Mouse (Mus musculus) heart, embryonic 10.5 days (tissue): ENCODE measurements at regions not wholly inside any gene's neighbourhood (a gene's known extent, or its start where the extent isn't known, plus 50 kb on each side); places are given as distances from the start of the nearest gene placed in this dataset.
A peak's percentile ranks its signal among the peaks of the same experiment; 100 is the strongest.

Experiments
- DNase-seq: peaks from one replicate; pipeline ENCODE4 v3.0.0-alpha.2; 2017; ENCODE audit warnings: low spot score
- H3K27ac ChIP-seq: fragments of 300-500 bp; sonication (generic); 2 replicates; pipeline ENCODE4 v1.5.1; 2016; ENCODE audit warnings: mild to moderate bottlenecking
- H3K27me3 ChIP-seq: fragments of 300-500 bp; sonication (generic); 2 replicates; pipeline ENCODE4 v1.6.1; 2016; ENCODE audit warnings: mild to moderate bottlenecking; ENCODE audit not compliant: poor library complexity, insufficient read depth, severe bottlenecking
- H3K36me3 ChIP-seq: fragments of 300-500 bp; sonication (generic); 2 replicates; pipeline ENCODE4 v1.6.1; 2016; ENCODE audit warnings: mild to moderate bottlenecking, moderate library complexity
- H3K4me1 ChIP-seq: fragments of 300-500 bp; sonication (generic); 2 replicates; pipeline ENCODE4 v1.6.1; 2016; ENCODE audit warnings: mild to moderate bottlenecking
- H3K4me3 ChIP-seq: fragments of 300-500 bp; sonication (generic); 2 replicates; pipeline ENCODE4 v1.5.1; 2016; ENCODE audit warnings: mild to moderate bottlenecking, moderate library complexity
- H3K9me3 ChIP-seq: fragments of 300-500 bp; sonication (generic); 2 replicates; pipeline ENCODE4 v1.6.1; 2016; ENCODE audit warnings: mild to moderate bottlenecking, moderate library complexity
- WGBS: fragments of 180-500 bp; shearing (Covaris S2); methylation state at CpG from one replicate; pipeline ENCODE4 v1.1.7; 2016; 5-methylcytosine and 5-hydroxymethylcytosine counted together

GRCm38 (mm10) chr8:77991050-77991449, 222.0 kb upstream of the Ttc29 start:
- DNase-seq = no peak
- Histone ChIP-seq H3K4me1 (0 out of 2 replicates have a peak, but pooled peaks cover 8% of the 10 kb centered on the region), H3K9me3 (no peaks in the 10 kb centered on the region), H3K27me3 (no peaks in the 10 kb centered on the region), H3K4me3 (no peak overlapping the region), H3K27ac (peak overlapping the region; percentile 62), H3K36me3 (no peaks in the 10 kb centered on the region)
- WGBS = 32% methylated on average over 4 of the region's 4 CpGs

- no peak for DNase-seq
- Histone ChIP-seq H3K9me3 (no peaks in the 10 kb centered on the region), H3K4me3 (no peak overlapping the region), H3K36me3 (no peaks in the 10 kb centered on the region), H3K27me3 (no peaks in the 10 kb centered on the region), H3K27ac (peak overlapping the region; percentile 22; the same call in 1 of the 2 replicates), H3K4me1 (peaks cover 10% of the 10 kb centered on the region)
- WGBS = 82% methylated on average over 3 of the region's 3 CpGs
Observed at GRCm38 (mm10) chr8:78000303-78000702, 212.8 kb upstream of the Ttc29 start.

- DNase-seq = no peak
- H3K4me1 ChIP-seq = peaks cover 10% of the 10 kb centered on the region
- H3K27ac ChIP-seq = peak overlapping the region; percentile 70
- H3K4me3 ChIP-seq = no peak overlapping the region
- H3K9me3 ChIP-seq = no peaks in the 10 kb centered on the region
- H3K27me3 ChIP-seq = no peaks in the 10 kb centered on the region
- WGBS = 35% methylated on average over 5 of the region's 5 CpGs
- H3K36me3 ChIP-seq = no peaks in the 10 kb centered on the region
Observed at GRCm38 (mm10) chr8:78001656-78002055, 211.4 kb upstream of the Ttc29 start.

- H3K9me3 ChIP-seq = no peaks in the 10 kb centered on the region
- DNase-seq = no peak
- peaks cover 10% of the 10 kb centered on the region for H3K4me1 ChIP-seq
- peak overlapping the region; percentile 70 for H3K27ac ChIP-seq
- no peaks in the 10 kb centered on the region for H3K27me3 ChIP-seq
- H3K36me3 ChIP-seq = no peaks in the 10 kb centered on the region
- WGBS = 34% methylated on average over 3 of the region's 3 CpGs
- H3K4me3 ChIP-seq = no peak overlapping the region
Observed at GRCm38 (mm10) chr8:78002071-78002470, 211.0 kb upstream of the Ttc29 start.

GRCm38 (mm10) chr8:78003888-78004543, 209.1 kb upstream of the Ttc29 start:
- no peak for DNase-seq
- peak overlapping the region; percentile 19; the same call in 1 of the 2 replicates for H3K27ac ChIP-seq
- no peak overlapping the region for H3K4me3 ChIP-seq
- 16% methylated on average over 10 of the region's 10 CpGs for WGBS
- no peaks in the 10 kb centered on the region for H3K27me3 ChIP-seq
- H3K4me1 ChIP-seq = peaks cover 10% of the 10 kb centered on the region
- H3K9me3 ChIP-seq = no peaks in the 10 kb centered on the region
- H3K36me3 ChIP-seq = no peaks in the 10 kb centered on the region

GRCm38 (mm10) chr8:78004891-78005290, 208.2 kb upstream of the Ttc29 start:
- no peak for DNase-seq
- Histone ChIP-seq H3K27ac (no peak overlapping the region), H3K36me3 (no peaks in the 10 kb centered on the region), H3K9me3 (no peaks in the 10 kb centered on the region), H3K27me3 (no peaks in the 10 kb centered on the region), H3K4me3 (no peak overlapping the region), H3K4me1 (peaks cover 10% of the 10 kb centered on the region)
- WGBS = 77% methylated on average over 12 of the region's 12 CpGs

- H3K4me1 ChIP-seq = no peaks in the 10 kb centered on the region
- no peaks in the 10 kb centered on the region for H3K27me3 ChIP-seq
- no peaks in the 10 kb centered on the region for H3K36me3 ChIP-seq
- DNase-seq = no peak
- no peak overlapping the region for H3K27ac ChIP-seq
- H3K4me3 ChIP-seq = no peak overlapping the region
- H3K9me3 ChIP-seq = 0 out of 2 replicates have a peak, but pooled peaks cover 3% of the 10 kb centered on the region
Observed at GRCm38 (mm10) chr8:78013101-78013500, 200.0 kb upstream of the Ttc29 start.

- peaks cover 12% of the 10 kb centered on the region; the same call in 1 of the 2 replicates for H3K4me1 ChIP-seq
- no peaks in the 10 kb centered on the region for H3K36me3 ChIP-seq
- no peak overlapping the region for H3K4me3 ChIP-seq
- no peak for DNase-seq
- no peak overlapping the region for H3K27ac ChIP-seq
- WGBS = 80% methylated on average over 4 of the region's 4 CpGs
- H3K9me3 ChIP-seq = no peaks in the 10 kb centered on the region
- no peaks in the 10 kb centered on the region for H3K27me3 ChIP-seq
Observed at GRCm38 (mm10) chr8:78018430-78019180, 194.5 kb upstream of the Ttc29 start.

GRCm38 (mm10) chr8:78021473-78021872, 191.6 kb upstream of the Ttc29 start:
- Histone ChIP-seq H3K9me3 (no peaks in the 10 kb centered on the region), H3K27ac (no peak overlapping the region), H3K36me3 (no peaks in the 10 kb centered on the region), H3K4me3 (no peak overlapping the region), H3K4me1 (peaks cover 12% of the 10 kb centered on the region; the same call in 1 of the 2 replicates), H3K27me3 (no peaks in the 10 kb centered on the region)
- DNase-seq = no peak
- 45% methylated on average over 2 of the region's 2 CpGs for WGBS

GRCm38 (mm10) chr8:78022986-78023385, 190.1 kb upstream of the Ttc29 start:
- Histone ChIP-seq H3K4me1 (peaks cover 12% of the 10 kb centered on the region; the same call in 1 of the 2 replicates), H3K36me3 (no peaks in the 10 kb centered on the region), H3K27me3 (no peaks in the 10 kb centered on the region), H3K4me3 (no peak overlapping the region), H3K27ac (no peak overlapping the region), H3K9me3 (no peaks in the 10 kb centered on the region)
- no peak for DNase-seq
- WGBS = 81% methylated on average over 5 of the region's 5 CpGs

GRCm38 (mm10) chr8:78023467-78023866, 189.6 kb upstream of the Ttc29 start:
- Histone ChIP-seq H3K36me3 (no peaks in the 10 kb centered on the region), H3K9me3 (no peaks in the 10 kb centered on the region), H3K27ac (peak overlapping the region; percentile 13; the same call in 1 of the 2 replicates), H3K4me1 (peaks cover 12% of the 10 kb centered on the region; the same call in 1 of the 2 replicates), H3K4me3 (no peak overlapping the region), H3K27me3 (no peaks in the 10 kb centered on the region)
- WGBS = 49% methylated on average over 7 of the region's 7 CpGs
- no peak for DNase-seq

GRCm38 (mm10) chr8:78023936-78024335, 189.2 kb upstream of the Ttc29 start:
- Histone ChIP-seq H3K27me3 (no peaks in the 10 kb centered on the region), H3K9me3 (no peaks in the 10 kb centered on the region), H3K36me3 (no peaks in the 10 kb centered on the region), H3K4me3 (no peak overlapping the region), H3K27ac (peak overlapping the region; percentile 13; the same call in 1 of the 2 replicates), H3K4me1 (peaks cover 12% of the 10 kb centered on the region; the same call in 1 of the 2 replicates)
- DNase-seq = no peak
- WGBS = 76% methylated on average over 4 of the region's 4 CpGs

GRCm38 (mm10) chr8:78024964-78025363, 188.1 kb upstream of the Ttc29 start:
- Histone ChIP-seq H3K36me3 (no peaks in the 10 kb centered on the region), H3K27me3 (no peaks in the 10 kb centered on the region), H3K9me3 (no peaks in the 10 kb centered on the region), H3K4me3 (no peak overlapping the region), H3K27ac (no peak overlapping the region), H3K4me1 (peaks cover 12% of the 10 kb centered on the region; the same call in 1 of the 2 replicates)
- DNase-seq = no peak
- WGBS = 80% methylated on average over 5 of the region's 5 CpGs
